Mouse (Mus musculus): ENCODE measurements at regions not wholly inside any gene's neighbourhood (a gene's known extent, or its start where the extent isn't known, plus 50 kb on each side); places are given as distances from the start of the nearest gene placed in this dataset.

GRCm38 (mm10) chr4:64654157-64654556, 469.8 kb upstream of the Pappa start:
- TF ChIP-seq CTCF (IDR thresholded peaks at IDR 0.05; ENCODE audit: extremely low read depth, insufficient read length, insufficient replicate concordance, low read depth, low read length) (no peak), POLR2A (IDR thresholded peaks at IDR 0.05; ENCODE audit: low read depth, low read length) (no peak)
- H3K27ac ChIP-seq (ENCODE audit: insufficient read depth, low read depth, low read length) = no peak overlapping the region
- no peak overlapping the region for H3K4me3 ChIP-seq (ENCODE audit: low read depth, low read length)
- no peaks in the 10 kb centered on the region for H3K36me3 ChIP-seq (ENCODE audit: control insufficient read depth, insufficient read depth, low read length)
- no peaks in the 10 kb centered on the region for H3K27me3 ChIP-seq (ENCODE audit: control insufficient read depth, insufficient read depth, low read length)
- no peaks in the 10 kb centered on the region for H3K4me1 ChIP-seq (ENCODE audit: control insufficient read depth, insufficient read depth, insufficient read length, low read length)
- WGBS = 68% methylated on average over 3 of the region's 3 CpGs

- no peak overlapping the region for H3K27ac ChIP-seq (ENCODE audit: insufficient read depth, low read depth, low read length)
- TF ChIP-seq CTCF (IDR thresholded peaks at IDR 0.05; ENCODE audit: extremely low read depth, insufficient read length, insufficient replicate concordance, low read depth, low read length) (no peak), POLR2A (IDR thresholded peaks at IDR 0.05; ENCODE audit: low read depth, low read length) (no peak)
- H3K4me3 ChIP-seq (ENCODE audit: low read depth, low read length) = no peak overlapping the region
- H3K36me3 ChIP-seq (ENCODE audit: control insufficient read depth, insufficient read depth, low read length) = no peaks in the 10 kb centered on the region
- H3K4me1 ChIP-seq (ENCODE audit: control insufficient read depth, insufficient read depth, insufficient read length, low read length) = no peaks in the 10 kb centered on the region
- H3K27me3 ChIP-seq (ENCODE audit: control insufficient read depth, insufficient read depth, low read length) = no peaks in the 10 kb centered on the region
Observed at GRCm38 (mm10) chr4:64655534-64655933, 468.4 kb upstream of the Pappa start.

GRCm38 (mm10) chr4:64663722-64664121, 460.3 kb upstream of the Pappa start:
- no peak for TF ChIP-seq CTCF (IDR thresholded peaks at IDR 0.05; ENCODE audit: extremely low read depth, insufficient read length, insufficient replicate concordance, low read depth, low read length)
- TF ChIP-seq POLR2A (IDR thresholded peaks at IDR 0.05; ENCODE audit: low read depth, low read length) = no peak
- no peak overlapping the region for H3K4me3 ChIP-seq (ENCODE audit: low read depth, low read length)
- H3K36me3 ChIP-seq (ENCODE audit: control insufficient read depth, insufficient read depth, low read length) = no peaks in the 10 kb centered on the region

GRCm38 (mm10) chr4:64667998-64668397, 456.0 kb upstream of the Pappa start:
- H3K4me3 ChIP-seq (ENCODE audit: low read depth, low read length) = no peak overlapping the region
- TF ChIP-seq POLR2A (IDR thresholded peaks at IDR 0.05; ENCODE audit: low read depth, low read length) = no peak
- TF ChIP-seq CTCF (IDR thresholded peaks at IDR 0.05; ENCODE audit: extremely low read depth, insufficient read length, insufficient replicate concordance, low read depth, low read length) = no peak
- WGBS = 64% methylated on average over 3 of the region's 3 CpGs
- no peak overlapping the region for H3K27ac ChIP-seq (ENCODE audit: insufficient read depth, low read depth, low read length)
- H3K4me1 ChIP-seq (ENCODE audit: control insufficient read depth, insufficient read depth, insufficient read length, low read length) = no peaks in the 10 kb centered on the region
- no peaks in the 10 kb centered on the region for H3K27me3 ChIP-seq (ENCODE audit: control insufficient read depth, insufficient read depth, low read length)
- H3K36me3 ChIP-seq (ENCODE audit: control insufficient read depth, insufficient read depth, low read length) = no peaks in the 10 kb centered on the region

More at GRCm38 (mm10) chr4:64663722-64664121, 460.3 kb upstream of the Pappa start:
- Histone ChIP-seq H3K27me3 (ENCODE audit: control insufficient read depth, insufficient read depth, low read length) (no peaks in the 10 kb centered on the region), H3K4me1 (ENCODE audit: control insufficient read depth, insufficient read depth, insufficient read length, low read length) (no peaks in the 10 kb centered on the region), H3K27ac (ENCODE audit: insufficient read depth, low read depth, low read length) (no peak overlapping the region)
- WGBS = 77% methylated on average over 2 of the region's 2 CpGs

GRCm38 (mm10) chr4:64669722-64670121, 454.3 kb upstream of the Pappa start:
- 75% methylated on average over 2 of the region's 2 CpGs for WGBS
- H3K4me3 ChIP-seq (ENCODE audit: low read depth, low read length) = no peak overlapping the region
- H3K27ac ChIP-seq (ENCODE audit: insufficient read depth, low read depth, low read length) = no peak overlapping the region
- H3K27me3 ChIP-seq (ENCODE audit: control insufficient read depth, insufficient read depth, low read length) = no peaks in the 10 kb centered on the region
- H3K36me3 ChIP-seq (ENCODE audit: control insufficient read depth, insufficient read depth, low read length) = no peaks in the 10 kb centered on the region
- H3K4me1 ChIP-seq (ENCODE audit: control insufficient read depth, insufficient read depth, insufficient read length, low read length) = no peaks in the 10 kb centered on the region
- TF ChIP-seq CTCF (IDR thresholded peaks at IDR 0.05; ENCODE audit: extremely low read depth, insufficient read length, insufficient replicate concordance, low read depth, low read length) = no peak
- TF ChIP-seq POLR2A (IDR thresholded peaks at IDR 0.05; ENCODE audit: low read depth, low read length) = no peak

- Histone ChIP-seq H3K4me3 (ENCODE audit: low read depth, low read length) (no peak overlapping the region), H3K27me3 (ENCODE audit: control insufficient read depth, insufficient read depth, low read length) (no peaks in the 10 kb centered on the region), H3K4me1 (ENCODE audit: control insufficient read depth, insufficient read depth, insufficient read length, low read length) (no peaks in the 10 kb centered on the region), H3K36me3 (ENCODE audit: control insufficient read depth, insufficient read depth, low read length) (no peaks in the 10 kb centered on the region), H3K27ac (ENCODE audit: insufficient read depth, low read depth, low read length) (no peak overlapping the region)
- 33% methylated on average over 6 of the region's 6 CpGs for WGBS
- TF ChIP-seq CTCF (IDR thresholded peaks at IDR 0.05; ENCODE audit: extremely low read depth, insufficient read length, insufficient replicate concordance, low read depth, low read length) = no peak
- no peak for TF ChIP-seq POLR2A (IDR thresholded peaks at IDR 0.05; ENCODE audit: low read depth, low read length)
Observed at GRCm38 (mm10) chr4:64676438-64676837, 447.5 kb upstream of the Pappa start.

GRCm38 (mm10) chr4:64676881-64677280, 447.1 kb upstream of the Pappa start:
- 67% methylated on average over 5 of the region's 5 CpGs for WGBS
- Histone ChIP-seq H3K4me3 (ENCODE audit: low read depth, low read length) (no peak overlapping the region), H3K27me3 (ENCODE audit: control insufficient read depth, insufficient read depth, low read length) (no peaks in the 10 kb centered on the region), H3K36me3 (ENCODE audit: control insufficient read depth, insufficient read depth, low read length) (no peaks in the 10 kb centered on the region), H3K4me1 (ENCODE audit: control insufficient read depth, insufficient read depth, insufficient read length, low read length) (no peaks in the 10 kb centered on the region), H3K27ac (ENCODE audit: insufficient read depth, low read depth, low read length) (no peak overlapping the region)
- no peak for TF ChIP-seq CTCF (IDR thresholded peaks at IDR 0.05; ENCODE audit: extremely low read depth, insufficient read length, insufficient replicate concordance, low read depth, low read length)
- TF ChIP-seq POLR2A (IDR thresholded peaks at IDR 0.05; ENCODE audit: low read depth, low read length) = no peak

- TF ChIP-seq POLR2A (IDR thresholded peaks at IDR 0.05; ENCODE audit: low read depth, low read length) (no peak), CTCF (IDR thresholded peaks at IDR 0.05; ENCODE audit: extremely low read depth, insufficient read length, insufficient replicate concordance, low read depth, low read length) (no peak)
- H3K27ac ChIP-seq (ENCODE audit: insufficient read depth, low read depth, low read length) = no peak overlapping the region
- H3K27me3 ChIP-seq (ENCODE audit: control insufficient read depth, insufficient read depth, low read length) = no peaks in the 10 kb centered on the region
- no peaks in the 10 kb centered on the region for H3K36me3 ChIP-seq (ENCODE audit: control insufficient read depth, insufficient read depth, low read length)
- 75% methylated on average over 1 of the region's 1 CpGs for WGBS
- no peaks in the 10 kb centered on the region for H3K4me1 ChIP-seq (ENCODE audit: control insufficient read depth, insufficient read depth, insufficient read length, low read length)
- no peak overlapping the region for H3K4me3 ChIP-seq (ENCODE audit: low read depth, low read length)
Observed at GRCm38 (mm10) chr4:64684654-64685053, 439.3 kb upstream of the Pappa start.
